Mouse (Mus musculus) CH12.LX (cell line): Measurements from ENCODE around the gene Pxdc1. TPM values are rescaled to one million over a fixed set of nuclear protein-coding genes. Genes with fewer than 3 reads are reported as not detected.

ENCODE experiments used
- DNase-seq: peaks from one replicate; pipeline ENCODE4 v3.0.0-alpha.2; 2013; ENCODE audit errors: extremely low read depth
- H3K27ac ChIP-seq: 2 replicates; pipeline ENCODE4 v1.5.1; 2012; ENCODE audit warnings: low read depth, mild to moderate bottlenecking, control low read depth, moderate library complexity; ENCODE audit not compliant: insufficient read depth
- H3K27me3 ChIP-seq: replicated peaks from 2 replicates; pipeline ENCODE3; 2012; ENCODE audit warnings: inconsistent platforms
- H3K36me3 ChIP-seq, 2 experiments: replicated peaks in 1 of 2; 2 replicates each; pipeline versions ENCODE3 to v1.6.1; 2012; ENCODE audit warnings: inconsistent platforms in 1 of 2, low read length in 1 of 2, mild to moderate bottlenecking in 1 of 2, mixed read lengths in 1 of 2, moderate library complexity in 1 of 2; ENCODE audit not compliant: control insufficient read depth in 1 of 2, insufficient read depth in 1 of 2
- H3K4me1 ChIP-seq, 2 experiments: 2 replicates each; pipeline ENCODE4 v1.6.1; 2012; ENCODE audit warnings: inconsistent platforms in 1 of 2, moderate library complexity in 1 of 2; ENCODE audit not compliant: insufficient read depth in 2 of 2, control insufficient read depth in 1 of 2
- H3K4me2 ChIP-seq: 2 replicates; pipeline ENCODE4 v1.6.1; 2012; ENCODE audit warnings: low read depth, mild to moderate bottlenecking, control low read depth; ENCODE audit not compliant: poor library complexity, insufficient read depth, severe bottlenecking
- H3K4me3 ChIP-seq, 3 experiments: fragments of 150-350 bp in 1 of 3; sonication (generic) in 1 of 3; replicated peaks in 1 of 3; 2 replicates each; pipeline versions ENCODE3 to v1.5.1; 2011 to 2012; ENCODE audit warnings: low read depth in 2 of 3, low read length in 2 of 3, mild to moderate bottlenecking in 2 of 3, moderate library complexity in 2 of 3, control low read depth in 1 of 3, improper control_type of control experiment in 1 of 3, inconsistent platforms in 1 of 3, mixed read lengths in 1 of 3; ENCODE audit not compliant: poor library complexity in 1 of 3
- H3K79me2 ChIP-seq: replicated peaks from 2 replicates; pipeline ENCODE4 v1.6.1; 2012; ENCODE audit warnings: mild to moderate bottlenecking, moderate library complexity; ENCODE audit not compliant: control insufficient read depth, poor library complexity, insufficient read depth, severe bottlenecking; ENCODE audit errors: extremely low read depth
- H3K9ac ChIP-seq: 2 replicates; pipeline ENCODE4 v1.6.1; 2012; ENCODE audit warnings: low read depth, mild to moderate bottlenecking, control low read depth, moderate library complexity; ENCODE audit not compliant: insufficient read depth
- H3K9me3 ChIP-seq: replicated peaks from 2 replicates; pipeline ENCODE3; 2012; ENCODE audit warnings: low read length, inconsistent platforms, mixed read lengths
- BHLHE40 ChIP-seq: IDR thresholded peaks from 2 replicates; pipeline ENCODE4 v1.6.1; 2011; ENCODE audit warnings: mild to moderate bottlenecking, low read depth, low read length, improper control_type of control experiment
- CHD2 ChIP-seq: IDR thresholded peaks from 2 replicates; pipeline ENCODE4 v1.6.1; 2011; ENCODE audit warnings: low read length, improper control_type of control experiment
- E2F4 ChIP-seq: IDR thresholded peaks from 2 replicates; pipeline ENCODE4 v1.6.1; 2011; ENCODE audit warnings: low read depth, low read length, improper control_type of control experiment; ENCODE audit not compliant: insufficient replicate concordance
- ELF1 ChIP-seq: IDR thresholded peaks from 2 replicates; pipeline ENCODE4 v1.6.1; 2014; ENCODE audit warnings: low read depth, mild to moderate bottlenecking, inconsistent platforms, low read length, improper control_type of control experiment
- ETS1 ChIP-seq: conservative IDR thresholded peaks from 2 replicates; pipeline ENCODE4 v1.6.1; 2012; ENCODE audit warnings: low read depth, mild to moderate bottlenecking, inconsistent platforms, low read length, improper control_type of control experiment, moderate library complexity
- GABPA ChIP-seq: IDR thresholded peaks from 2 replicates; pipeline ENCODE4 v1.6.1; 2012; ENCODE audit warnings: low read depth, low read length, improper control_type of control experiment, inconsistent platforms; ENCODE audit not compliant: insufficient replicate concordance
- HCFC1 ChIP-seq: IDR thresholded peaks from 2 replicates; pipeline ENCODE4 v1.6.1; 2012; ENCODE audit warnings: low read depth, mild to moderate bottlenecking, inconsistent platforms, low read length, improper control_type of control experiment
- JUN ChIP-seq: IDR thresholded peaks from 2 replicates; pipeline ENCODE4 v1.6.1; 2011; ENCODE audit warnings: low read depth, mild to moderate bottlenecking, low read length, improper control_type of control experiment, moderate library complexity; ENCODE audit not compliant: insufficient read depth
- MAFK ChIP-seq: IDR thresholded peaks from 2 replicates; pipeline ENCODE4 v1.6.1; 2011; ENCODE audit warnings: low read length, improper control_type of control experiment; ENCODE audit not compliant: insufficient replicate concordance
- MAX ChIP-seq: IDR thresholded peaks from 2 replicates; pipeline ENCODE4 v1.6.1; 2011; ENCODE audit warnings: low read length, improper control_type of control experiment
- MAZ ChIP-seq: IDR thresholded peaks from 2 replicates; pipeline ENCODE4 v1.6.1; 2012; ENCODE audit warnings: low read depth, mild to moderate bottlenecking, inconsistent platforms, low read length, improper control_type of control experiment, moderate library complexity
- MEF2A ChIP-seq: IDR thresholded peaks from 2 replicates; pipeline ENCODE4 v1.6.1; 2014; ENCODE audit warnings: low read depth, mild to moderate bottlenecking, inconsistent platforms, low read length, improper control_type of control experiment, borderline replicate concordance
- MXI1 ChIP-seq: IDR thresholded peaks from 2 replicates; pipeline ENCODE4 v1.6.1; 2011; ENCODE audit warnings: mild to moderate bottlenecking, low read depth, low read length, improper control_type of control experiment
- MYC ChIP-seq: IDR thresholded peaks from 2 replicates; pipeline ENCODE4 v1.6.1; 2011; ENCODE audit warnings: low read depth, mild to moderate bottlenecking, improper control_type of control experiment, low read length
- NELFE ChIP-seq: IDR thresholded peaks from 2 replicates; pipeline ENCODE4 v1.6.1; 2011; ENCODE audit warnings: low read depth, low read length, improper control_type of control experiment
- POLR2A ChIP-seq: IDR thresholded peaks from 2 replicates; pipeline ENCODE4 v1.6.1; 2011; ENCODE audit warnings: low read depth, mild to moderate bottlenecking, improper control_type of control experiment, low read length
- RAD21 ChIP-seq: IDR thresholded peaks from 2 replicates; pipeline ENCODE4 v1.6.1; 2011; ENCODE audit warnings: low read depth, mild to moderate bottlenecking, low read length, improper control_type of control experiment, moderate library complexity
- RCOR1 ChIP-seq: conservative IDR thresholded peaks from 2 replicates; pipeline ENCODE4 v1.6.1; 2012; ENCODE audit warnings: low read depth, mild to moderate bottlenecking, inconsistent platforms, low read length, improper control_type of control experiment
- SMC3 ChIP-seq: IDR thresholded peaks from 2 replicates; pipeline ENCODE4 v1.6.1; 2011; ENCODE audit warnings: low read depth, low read length, improper control_type of control experiment
- TBP ChIP-seq: conservative IDR thresholded peaks from 2 replicates; pipeline ENCODE4 v1.6.1; 2011; ENCODE audit warnings: low read depth, low read length, improper control_type of control experiment
- TCF12 ChIP-seq: IDR thresholded peaks from 2 replicates; pipeline ENCODE4 v1.6.1; 2014; ENCODE audit warnings: low read depth, mild to moderate bottlenecking, inconsistent platforms, low read length, improper control_type of control experiment
- UBTF ChIP-seq: IDR thresholded peaks from 2 replicates; pipeline ENCODE4 v1.6.1; 2012; ENCODE audit warnings: low read depth, mild to moderate bottlenecking, inconsistent platforms, low read length, improper control_type of control experiment, moderate library complexity
- USF2 ChIP-seq: conservative IDR thresholded peaks from 2 replicates; pipeline ENCODE4 v1.6.1; 2011; ENCODE audit warnings: low read depth, low read length, improper control_type of control experiment
- ZC3H11A ChIP-seq: IDR thresholded peaks from 2 replicates; pipeline ENCODE4 v1.6.1; 2012; ENCODE audit warnings: low read depth, mild to moderate bottlenecking, inconsistent platforms, low read length, improper control_type of control experiment
- ZKSCAN1 ChIP-seq: IDR thresholded peaks from 2 replicates; pipeline ENCODE4 v1.6.1; 2012; ENCODE audit warnings: low read depth, inconsistent platforms, low read length, improper control_type of control experiment, borderline replicate concordance
- ZMIZ1 ChIP-seq: IDR thresholded peaks from 2 replicates; pipeline ENCODE4 v1.6.1; 2012; ENCODE audit warnings: low read depth, mild to moderate bottlenecking, inconsistent platforms, low read length, improper control_type of control experiment
- dilution Hi-C: fragments of 300-500 bp; cut with MboI; formaldehyde crosslinking; loops from 2 replicates; pipeline ENCODE4 v1.14.3; 2020; ENCODE audit warnings: low sequenced_read_pairs; ENCODE audit not compliant: extremely low pct_unique_long_range_greater_than_20kb, extremely low pct_ligation_motif_present
- in situ Hi-C: fragments of 300-500 bp; cut with MboI; formaldehyde crosslinking; loops from 3 replicates; pipeline ENCODE4 v1.14.3; 2019; ENCODE audit warnings: low sequenced_read_pairs, low pct_ligation_motif_present, low pct_unique_long_range_greater_than_20kb, mixed read lengths
- polyA plus RNA-seq: library from polyadenylated mRNA; unstranded; fragments of >175 nt; gene quantifications from 2 replicates; pipeline ENCODE4 v1.2.1, GENCODE M21; 2012; ENCODE audit warnings: low read depth; ENCODE audit not compliant: insufficient read length
- total RNA-seq, 2 experiments: library from RNA; depleted of rRNA; stranded (reverse); fragments of 300-350 nt in 1 of 2; fragments of >200 nt in 1 of 2; gene quantifications; 2 replicates each; pipeline ENCODE4 v1.2.3; 2012 to 2014

Gene Pxdc1
- total and polyA plus RNA-seq, 3 experiments: not detected

- Histone ChIP-seq H3K79me2 (no peaks in the 10 kb centered on the region), H3K4me2 (no peak overlapping the region), H3K9me3 (peaks cover 21% of the 10 kb centered on the region), H3K27ac (no peak overlapping the region), H3K9ac (no peak overlapping the region), H3K4me1 (peaks cover 0 to 19% of the 10 kb centered on the region in 2 experiments; a peak in 2 of 4 replicates), H3K4me3 (no peak overlapping the region), H3K36me3 (no peaks in the 10 kb centered on the region), H3K27me3 (no peaks in the 10 kb centered on the region)
- dilution Hi-C loops: no loop called here
- TF ChIP-seq NELFE: no peak
- no peak for TF ChIP-seq JUN
- TF ChIP-seq ELF1: no peak
- no peak for TF ChIP-seq MAFK
- in situ Hi-C loops: no loop called here
- DNase-seq: no peak
These were observed 2.9 kb downstream of the Pxdc1 start for GRCm38 (mm10) chr13:34650371-34650770.

- Histone ChIP-seq H3K9ac (no peak overlapping the region), H3K27ac (no peak overlapping the region), H3K9me3 (peaks cover 18% of the 10 kb centered on the region), H3K4me1 (peaks cover 0 to 34% of the 10 kb centered on the region in 2 experiments; a peak in 2 of 4 replicates), H3K4me3 (no peak overlapping the region), H3K79me2 (no peaks in the 10 kb centered on the region), H3K27me3 (no peaks in the 10 kb centered on the region), H3K4me2 (no peak overlapping the region), H3K36me3 (no peaks in the 10 kb centered on the region)
- in situ Hi-C loops: loop anchor here (5.0 kb wide), 1 partner anchor 210 kb away; no protein-coding TSS in a partner anchor
- no peak for DNase-seq
- dilution Hi-C loops: no loop called here
- no peak for TF ChIP-seq MYC
- TF ChIP-seq UBTF: no peak
- no peak for TF ChIP-seq ZC3H11A
- no peak for TF ChIP-seq BHLHE40
- no peak for TF ChIP-seq ELF1
- no peak for TF ChIP-seq TCF12
- TF ChIP-seq NELFE: no peak
- no peak for TF ChIP-seq TBP
- TF ChIP-seq SMC3: no peak
- TF ChIP-seq RAD21: no peak
- TF ChIP-seq MAX: no peak
- TF ChIP-seq CHD2: no peak
- TF ChIP-seq JUN: no peak
These were observed 5.5 kb downstream of the Pxdc1 start for GRCm38 (mm10) chr13:34647751-34648150.

DNA sequence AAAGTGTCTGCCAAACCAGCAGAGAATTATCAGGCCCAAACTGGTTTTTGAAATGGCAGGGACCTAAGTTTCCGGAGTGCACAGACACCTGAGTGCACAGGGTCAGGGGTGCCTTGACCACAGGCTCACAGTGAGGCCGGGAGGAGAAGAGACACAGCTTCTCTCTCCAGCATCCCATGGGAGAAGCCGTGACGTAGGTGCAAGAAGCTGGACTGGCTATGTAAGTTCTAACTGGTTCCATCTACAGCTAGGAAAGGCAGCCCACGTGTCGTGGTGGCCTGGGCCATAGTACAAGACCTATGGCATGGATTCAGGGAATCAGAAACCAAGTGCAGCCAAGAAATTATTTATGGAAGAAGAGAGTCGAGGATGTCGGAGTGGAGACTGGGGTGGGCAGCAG is 6.1 kb downstream of the Pxdc1 start:
- no peaks in the 10 kb centered on the region for H3K79me2 ChIP-seq
- peaks cover 0 to 34% of the 10 kb centered on the region in 2 experiments; a peak in 2 of 4 replicates for H3K4me1 ChIP-seq
- no peak overlapping the region for H3K4me2 ChIP-seq
- in situ Hi-C loops: loop anchor here (5.0 kb wide), 1 partner anchor 210 kb away; no protein-coding TSS in a partner anchor
- H3K36me3 ChIP-seq: no peaks in the 10 kb centered on the region
- H3K27me3 ChIP-seq: no peaks in the 10 kb centered on the region
- H3K4me3 ChIP-seq: no peak overlapping the region
- dilution Hi-C loops: no loop called here
- H3K9ac ChIP-seq: no peak overlapping the region
- no peak overlapping the region for H3K27ac ChIP-seq
- H3K9me3 ChIP-seq: peaks cover 13% of the 10 kb centered on the region
- no peak for DNase-seq
- no peak for TF ChIP-seq ETS1
- TF ChIP-seq ZC3H11A: no peak
- TF ChIP-seq USF2: no peak
- no peak for TF ChIP-seq POLR2A
- no peak for TF ChIP-seq GABPA
- no peak for TF ChIP-seq MAZ
- no peak for TF ChIP-seq MEF2A
- no peak for TF ChIP-seq MAX
- no peak for TF ChIP-seq HCFC1
- TF ChIP-seq MXI1: no peak
- TF ChIP-seq RCOR1: no peak
- TF ChIP-seq ZKSCAN1: no peak
- TF ChIP-seq ZMIZ1: no peak
- TF ChIP-seq NELFE: no peak
- no peak for TF ChIP-seq UBTF
- no peak for TF ChIP-seq E2F4
